Mouse (Mus musculus) myocyte (in vitro differentiated cells): ENCODE data around the gene Ceacam19.

ENCODE experiments used
- E2F4 ChIP-seq: IDR thresholded peaks from one replicate; pipeline ENCODE4 v1.6.1; 2011; ENCODE audit warnings: mild to moderate bottlenecking, control low read depth, moderate library complexity; ENCODE audit not compliant: insufficient read depth
- MAX ChIP-seq: IDR thresholded peaks from one replicate; pipeline ENCODE4 v1.6.1; 2011; ENCODE audit warnings: low read depth, mild to moderate bottlenecking, control low read depth
- POLR2A ChIP-seq: IDR thresholded peaks from one replicate; pipeline ENCODE4 v1.6.1; 2011; ENCODE audit warnings: low read depth, mild to moderate bottlenecking, control low read depth, moderate library complexity; ENCODE audit not compliant: insufficient read length
- POLR2AphosphoS2 ChIP-seq: IDR thresholded peaks from one replicate; pipeline ENCODE4 v1.6.1; 2011; ENCODE audit warnings: low read depth, control low read depth; ENCODE audit not compliant: insufficient read length

- no peak for TF ChIP-seq POLR2AphosphoS2
- no peak for TF ChIP-seq E2F4
- no peak for TF ChIP-seq POLR2A
- TF ChIP-seq MAX, result no peak
Measured at GRCm38 (mm10) chr7:19889881-19890280, 2.1 kb upstream of the Ceacam19 start.
